Mouse (Mus musculus) MN1 (cell line): Measurements from ENCODE around the gene Jade1.

Experiments used
- DNase-seq: peaks from one replicate; pipeline ENCODE4 v3.0.0-alpha.2; 2016; ENCODE audit warnings: low spot score

Gene Jade1

DNA sequence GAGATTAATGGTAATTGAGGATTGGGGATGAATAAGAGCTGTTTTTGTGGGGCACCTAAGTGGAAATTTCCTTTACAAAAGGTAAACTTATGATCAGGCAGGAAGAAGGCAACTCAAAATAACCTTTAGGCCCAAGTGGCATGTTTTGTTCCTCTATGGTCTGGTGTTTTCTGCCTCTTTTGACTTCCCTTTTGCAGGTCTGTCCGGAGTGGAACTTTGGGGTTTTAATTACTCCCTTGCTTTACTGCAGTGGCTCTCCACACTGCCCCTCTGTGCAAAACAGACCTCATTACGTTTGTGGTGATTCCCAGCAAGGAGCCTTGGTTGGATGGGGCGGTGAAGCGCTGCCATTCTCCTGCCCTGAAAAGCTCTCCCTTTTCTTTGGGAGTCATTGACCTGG lies 24.3 kb downstream of the Jade1 start:
- DNase-seq = no peak

DNA sequence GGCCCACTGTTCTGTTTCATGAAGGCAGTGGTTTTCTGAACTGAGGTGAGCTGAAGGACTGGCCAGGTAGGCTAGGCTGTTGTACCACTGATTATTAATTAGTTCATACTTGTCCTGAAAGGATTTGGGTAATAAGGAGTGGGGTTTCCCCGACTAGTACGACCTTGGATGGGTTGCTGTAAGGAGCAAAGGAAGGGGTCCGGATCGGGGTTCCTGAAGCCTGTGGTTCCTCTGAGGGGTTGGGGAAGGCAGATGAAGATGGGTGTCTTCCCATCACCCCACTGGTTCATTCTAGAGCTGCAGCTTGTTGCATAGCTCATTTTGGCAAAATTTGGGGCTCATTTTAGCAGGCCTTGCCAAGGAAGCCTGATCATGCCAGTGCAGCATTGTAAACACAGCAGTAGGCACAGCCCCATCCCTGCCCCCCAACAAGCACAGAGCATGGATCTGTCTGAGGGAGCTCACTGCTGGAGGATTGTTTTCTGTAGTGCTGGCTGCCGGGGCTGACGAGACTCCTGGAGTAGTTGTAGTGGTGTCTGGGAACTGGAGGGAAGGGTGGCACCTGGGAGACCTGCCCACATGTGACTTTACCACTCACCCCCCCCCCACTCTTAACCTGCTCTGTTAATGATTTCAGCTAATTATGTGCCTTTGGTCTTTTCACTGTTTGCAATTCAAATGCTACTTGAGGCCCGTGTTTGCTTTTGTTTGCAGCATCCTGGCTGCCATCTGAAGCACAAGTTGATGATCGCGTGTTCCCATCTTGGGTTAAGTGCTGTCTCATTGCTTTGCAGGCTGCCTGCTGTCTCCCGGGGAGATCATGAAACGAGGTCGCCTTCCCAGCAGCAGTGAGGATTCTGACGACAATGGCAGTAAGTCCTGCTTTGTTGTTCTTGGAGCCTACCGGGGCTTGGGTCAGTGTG lies 25.1 kb downstream of the Jade1 start:
- no peak for DNase-seq

DNA sequence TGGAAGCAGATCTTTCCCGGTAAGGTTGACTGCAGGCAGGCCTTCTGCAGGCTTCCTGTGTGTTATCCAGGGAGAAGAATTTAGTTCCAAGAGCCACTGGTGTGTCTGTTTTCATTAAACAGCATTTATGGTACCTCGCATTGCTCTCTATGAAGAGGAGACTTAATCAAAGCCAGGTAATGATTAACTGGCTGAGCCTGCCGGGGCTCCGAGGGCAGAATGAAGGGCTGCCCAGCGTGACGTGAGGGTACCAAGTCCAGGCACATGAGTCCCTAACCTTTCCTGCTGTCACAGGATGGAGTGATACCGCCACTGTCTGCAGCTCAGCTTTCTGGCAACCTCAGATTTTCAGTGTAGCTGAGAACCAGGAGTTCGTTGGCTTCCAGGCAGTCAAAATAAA lies 25.9 kb downstream of the Jade1 start:
- DNase-seq = no peak

DNA sequence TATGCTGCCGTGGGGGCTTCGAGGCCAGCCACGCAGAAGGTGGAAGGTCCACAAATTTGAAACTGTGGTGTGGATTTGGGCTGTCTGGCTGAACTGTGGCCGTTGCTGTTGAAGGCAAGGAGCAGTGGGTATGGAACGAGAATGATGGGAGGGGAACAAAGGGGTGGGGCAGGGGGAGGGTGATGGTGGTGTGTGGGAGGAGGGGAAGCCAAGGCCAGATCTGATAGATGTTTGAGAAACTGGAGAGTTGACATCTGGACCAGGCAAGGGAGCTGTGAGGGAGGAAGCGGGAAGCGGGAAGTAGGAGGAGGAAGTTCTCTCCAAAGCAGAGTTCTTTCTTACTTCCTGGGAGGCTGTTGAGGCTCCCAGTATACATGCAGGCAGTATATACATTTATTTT lies 26.7 kb downstream of the Jade1 start:
- no peak for DNase-seq

DNA sequence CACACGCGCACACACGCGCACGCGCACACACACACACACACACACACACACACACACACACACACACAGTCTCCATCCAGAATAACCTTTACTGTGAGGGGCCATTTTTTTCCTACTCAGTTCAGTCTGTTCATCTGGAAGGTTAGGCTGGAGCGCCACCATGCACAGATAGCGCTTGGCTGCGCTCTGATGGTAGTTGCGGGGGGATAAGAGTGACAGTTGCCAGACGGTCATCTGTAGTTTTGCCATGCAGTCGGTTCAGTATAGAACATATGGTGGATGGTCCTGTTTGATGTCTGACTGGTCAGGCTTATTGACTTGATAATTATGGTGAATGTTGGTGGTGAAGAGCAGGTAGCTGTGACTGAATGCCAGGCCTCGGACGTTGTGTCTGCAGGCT lies 27.6 kb downstream of the Jade1 start:
- DNase-seq = no peak

DNA sequence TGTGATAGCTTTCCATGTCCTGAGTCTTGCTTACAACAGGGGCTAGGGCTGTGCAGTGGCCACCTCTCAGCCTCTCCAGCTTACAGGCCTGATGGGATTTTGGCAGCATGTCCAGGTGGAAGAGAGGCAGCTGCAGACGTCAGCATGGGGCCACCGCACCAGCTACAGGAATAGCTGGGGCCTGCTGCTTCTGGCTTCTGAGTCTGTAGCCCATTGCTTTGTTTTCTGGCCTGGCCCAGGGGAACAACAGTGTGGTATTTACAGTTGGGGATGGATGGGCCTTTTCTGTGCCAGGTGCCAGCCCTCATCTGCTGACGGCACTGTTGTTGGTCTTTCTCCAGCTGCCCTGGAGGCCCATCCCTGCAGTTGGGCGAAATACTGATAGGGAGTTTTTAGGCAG lies 28.1 kb downstream of the Jade1 start:
- peak; percentile 74 for DNase-seq

DNA sequence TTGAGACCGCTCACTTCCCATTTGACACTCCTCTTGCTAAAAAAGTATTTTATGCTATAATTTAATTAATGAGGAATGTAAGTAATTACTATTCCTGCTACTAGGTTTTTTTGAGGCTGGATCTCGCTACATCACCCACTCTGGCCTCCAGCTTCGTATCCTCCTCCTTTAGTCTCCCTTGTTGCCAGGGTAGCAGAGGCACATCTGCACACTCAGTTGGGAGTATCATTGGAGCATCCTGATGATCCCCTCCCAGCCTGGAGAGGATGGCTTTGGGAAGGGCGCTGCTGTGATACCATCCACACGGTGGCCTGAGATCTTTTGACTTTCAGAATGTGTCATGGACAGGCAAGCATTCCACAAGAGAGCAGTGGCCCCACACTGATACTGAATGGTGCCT lies 30.0 kb downstream of the Jade1 start:
- no peak for DNase-seq

DNA sequence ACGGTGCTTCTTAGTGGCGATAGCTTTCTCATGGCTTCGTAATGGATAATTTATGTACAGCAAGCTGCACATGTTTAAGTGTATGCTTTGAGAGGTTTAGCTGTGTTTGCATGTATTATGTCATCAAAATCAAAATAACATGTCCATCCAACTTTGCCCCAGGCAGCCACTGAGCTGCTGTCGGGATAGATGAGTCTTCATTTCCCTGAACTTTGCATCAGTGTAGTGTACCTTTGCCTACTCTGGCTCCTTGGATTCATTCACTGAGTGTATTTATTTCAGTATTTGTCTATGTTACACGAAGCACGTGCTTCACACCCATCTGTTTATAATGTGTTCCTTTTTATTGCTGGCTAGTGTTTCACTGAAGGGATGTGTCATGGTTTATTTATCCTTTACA lies 30.8 kb downstream of the Jade1 start:
- DNase-seq = no peak

DNA sequence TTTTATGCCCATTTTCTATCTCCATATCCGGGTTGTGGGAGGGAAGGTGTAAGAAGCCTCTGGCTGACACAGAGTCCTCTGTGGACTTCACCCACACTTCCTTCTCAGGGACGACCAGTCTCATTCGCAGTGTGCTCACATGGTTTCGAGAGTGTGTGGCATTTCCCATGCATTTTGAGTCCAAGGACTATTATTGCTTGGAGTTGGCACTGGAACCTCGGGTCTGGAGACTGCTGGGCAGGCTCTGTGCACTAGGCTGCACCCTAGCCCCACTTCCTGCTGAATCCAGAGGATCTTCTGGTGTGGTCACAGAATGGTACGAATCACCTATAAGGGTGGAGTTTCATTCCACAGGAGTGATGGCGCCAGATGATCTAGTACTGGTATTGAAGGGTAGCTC lies 31.4 kb downstream of the Jade1 start:
- no peak for DNase-seq

DNA sequence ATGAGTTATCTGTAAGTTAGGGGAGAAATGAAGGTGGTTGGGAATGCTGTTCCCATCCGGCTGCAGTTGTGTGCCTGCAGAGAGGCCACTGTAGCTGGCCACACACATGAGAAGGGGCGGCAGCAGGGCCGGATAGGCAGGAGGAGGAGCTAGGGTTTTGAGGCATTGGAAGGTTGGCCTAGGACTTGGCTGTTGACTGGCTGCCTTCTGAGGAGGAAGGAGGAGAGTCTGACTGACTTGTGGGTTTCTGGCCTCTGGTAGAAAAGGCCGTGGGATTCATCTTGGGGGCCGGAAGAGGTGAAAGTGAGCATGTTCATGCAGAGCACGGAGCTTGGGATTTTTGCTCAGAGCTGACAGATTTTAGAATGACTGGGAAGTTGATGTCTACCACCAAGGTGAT lies 32.1 kb downstream of the Jade1 start:
- no peak for DNase-seq

DNA sequence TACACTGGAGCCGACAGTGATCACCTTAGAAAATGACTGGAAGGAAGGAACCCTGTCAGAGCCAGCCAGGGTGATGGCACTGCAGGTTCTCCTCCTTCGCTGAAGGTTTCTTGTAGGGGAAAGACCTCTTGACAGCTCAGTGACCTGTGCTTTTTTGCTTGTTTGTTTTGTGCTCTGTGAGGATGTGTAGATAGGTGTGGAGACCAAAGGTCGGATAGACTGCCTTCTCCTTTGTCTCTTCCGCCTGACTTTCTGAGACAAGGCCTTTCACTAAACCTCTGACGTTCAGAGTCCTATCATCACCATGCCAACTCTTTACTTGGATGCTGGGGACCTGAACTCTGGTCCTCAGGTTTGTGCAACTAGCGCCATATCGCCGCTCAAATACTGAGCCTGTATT lies 33.0 kb downstream of the Jade1 start:
- DNase-seq = no peak

DNA sequence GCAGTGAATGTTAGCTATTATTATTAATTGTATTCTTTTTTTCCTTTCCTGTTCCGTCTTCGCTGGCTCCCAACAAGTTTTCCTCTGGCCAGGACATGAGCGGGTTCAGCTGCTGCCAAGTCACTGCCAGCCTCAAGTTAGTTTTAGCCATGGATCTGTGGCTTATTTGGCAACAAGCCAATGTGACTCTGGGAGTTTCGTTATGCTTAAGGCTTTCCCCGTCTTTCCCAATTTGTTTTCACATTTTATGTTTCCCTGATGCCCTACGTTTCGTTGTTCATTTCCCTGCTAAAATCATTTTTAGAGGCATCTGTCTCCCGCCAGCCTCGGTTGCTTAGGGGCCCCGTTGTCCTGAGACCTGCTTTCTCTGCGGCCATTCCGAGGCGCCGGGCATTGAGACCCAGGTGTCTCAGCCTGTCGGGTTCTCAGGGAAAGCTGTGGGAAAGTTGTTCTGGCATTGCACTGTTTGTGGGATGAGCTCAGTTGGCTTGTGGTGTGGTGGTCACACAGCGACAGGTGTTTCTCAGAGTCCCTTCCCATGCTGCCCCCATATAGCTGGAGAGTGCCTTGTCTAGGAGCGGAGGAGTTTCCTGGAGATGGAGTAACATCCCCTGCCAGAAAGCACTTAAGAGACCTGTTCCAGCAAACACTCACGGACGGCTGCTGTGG lies 33.8 kb downstream of the Jade1 start:
- peak; percentile 50 for DNase-seq

DNA sequence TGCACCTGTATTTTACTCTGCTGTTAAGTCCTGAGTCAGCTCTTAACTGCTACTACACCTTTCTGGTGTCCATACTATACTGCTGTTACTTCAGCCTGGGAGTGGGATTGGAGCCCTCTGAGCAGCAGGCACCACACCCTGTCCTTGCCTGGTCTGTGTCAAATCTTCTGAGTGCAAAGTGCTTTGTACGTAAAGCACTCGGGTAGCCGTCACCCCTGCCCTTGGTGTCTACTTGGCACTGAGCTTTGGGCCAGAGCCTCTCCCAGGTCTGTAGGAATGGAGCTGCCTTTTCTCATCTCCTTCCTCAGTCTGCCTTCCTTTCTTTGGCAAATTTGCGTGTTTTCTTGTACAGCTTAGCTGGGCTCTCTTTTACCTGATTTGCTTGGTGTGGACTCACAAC lies 34.5 kb downstream of the Jade1 start:
- DNase-seq = no peak

DNA sequence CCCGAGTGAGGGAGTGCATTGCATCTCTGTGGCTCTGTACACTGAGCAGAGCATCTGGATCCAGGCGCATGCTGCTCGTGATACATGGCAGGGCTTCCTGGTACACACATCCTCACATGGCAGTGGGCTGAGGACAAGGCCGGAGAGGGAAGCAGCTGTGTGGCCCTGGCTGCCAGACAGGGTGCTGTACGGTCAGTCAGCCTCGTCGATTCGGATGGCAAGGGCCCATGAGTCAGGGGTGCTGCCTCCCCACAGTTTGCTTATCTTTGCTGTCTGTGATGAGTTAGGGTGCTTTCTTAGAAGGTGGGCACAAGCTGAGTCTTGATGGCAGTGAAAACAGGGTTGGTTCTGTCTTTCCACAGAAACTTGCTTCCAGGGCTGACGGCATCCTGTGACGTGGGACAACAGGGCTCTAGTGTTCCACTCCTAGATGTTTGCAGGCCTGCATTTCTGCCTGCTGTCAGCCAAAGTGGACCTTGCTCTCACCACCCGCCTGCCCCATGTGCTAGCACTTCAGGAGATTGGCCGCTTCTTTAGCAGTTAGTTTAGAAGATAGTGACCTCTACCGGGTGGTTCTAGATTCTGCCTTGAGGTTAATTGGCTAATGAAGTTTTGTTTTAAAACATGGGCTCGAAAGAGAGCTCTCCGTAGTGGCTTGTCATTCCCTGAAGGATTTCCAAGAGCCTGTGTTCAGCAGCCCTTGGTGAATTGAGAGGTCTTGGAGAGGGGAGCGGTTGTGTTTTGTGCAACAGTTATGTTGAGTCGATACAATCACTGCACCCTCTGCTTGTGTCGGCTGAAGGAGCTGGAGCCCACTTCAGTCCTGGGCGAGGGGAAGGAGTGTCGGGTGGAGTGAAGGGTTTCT lies 35.4 kb downstream of the Jade1 start:
- peak; percentile 60 for DNase-seq

DNA sequence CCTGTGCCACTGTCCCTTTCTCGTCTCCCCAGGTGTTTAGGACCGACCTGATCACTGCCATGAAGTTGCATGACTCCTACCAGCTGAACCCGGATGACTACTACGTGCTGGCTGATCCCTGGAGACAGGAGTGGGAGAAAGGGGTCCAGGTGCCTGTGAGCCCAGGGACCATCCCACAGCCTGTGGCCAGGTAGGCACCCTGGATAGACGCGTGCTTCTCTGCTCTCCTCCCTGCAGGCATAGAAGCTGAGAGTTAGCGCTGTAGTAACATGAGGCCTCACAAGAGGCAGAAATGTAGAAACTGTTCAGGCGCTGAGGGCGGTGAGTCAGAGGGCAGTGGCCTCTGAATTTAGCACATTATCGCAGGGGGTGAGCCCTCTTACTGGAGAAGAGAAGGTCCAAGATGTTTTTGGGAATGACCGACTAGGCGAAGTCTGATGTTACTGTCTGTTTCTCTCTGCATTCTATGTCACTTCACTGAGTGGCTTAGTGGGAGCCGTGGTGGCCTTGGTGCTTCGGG lies 36.2 kb downstream of the Jade1 start:
- DNase-seq = no peak

DNA sequence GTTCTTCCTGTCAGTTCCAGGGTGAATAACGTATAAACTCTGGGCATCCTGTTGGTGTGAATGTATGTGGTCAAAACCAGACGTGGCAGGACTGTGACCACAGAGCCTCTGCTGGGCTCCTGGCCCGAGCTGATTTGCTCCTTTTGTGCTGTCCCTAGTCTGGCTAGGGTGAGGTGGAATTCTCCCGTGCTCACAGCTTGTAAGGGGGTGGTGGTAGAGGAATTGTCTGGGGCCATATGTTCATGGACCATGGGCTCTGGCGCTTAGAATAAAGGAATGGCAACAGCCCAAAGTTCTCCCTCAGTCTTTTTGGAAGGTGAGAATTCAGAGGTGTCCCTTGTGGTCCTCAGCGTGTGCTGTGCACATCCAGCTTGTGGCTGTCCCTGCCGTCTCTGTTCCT lies 37.3 kb downstream of the Jade1 start:
- DNase-seq = no peak

DNA sequence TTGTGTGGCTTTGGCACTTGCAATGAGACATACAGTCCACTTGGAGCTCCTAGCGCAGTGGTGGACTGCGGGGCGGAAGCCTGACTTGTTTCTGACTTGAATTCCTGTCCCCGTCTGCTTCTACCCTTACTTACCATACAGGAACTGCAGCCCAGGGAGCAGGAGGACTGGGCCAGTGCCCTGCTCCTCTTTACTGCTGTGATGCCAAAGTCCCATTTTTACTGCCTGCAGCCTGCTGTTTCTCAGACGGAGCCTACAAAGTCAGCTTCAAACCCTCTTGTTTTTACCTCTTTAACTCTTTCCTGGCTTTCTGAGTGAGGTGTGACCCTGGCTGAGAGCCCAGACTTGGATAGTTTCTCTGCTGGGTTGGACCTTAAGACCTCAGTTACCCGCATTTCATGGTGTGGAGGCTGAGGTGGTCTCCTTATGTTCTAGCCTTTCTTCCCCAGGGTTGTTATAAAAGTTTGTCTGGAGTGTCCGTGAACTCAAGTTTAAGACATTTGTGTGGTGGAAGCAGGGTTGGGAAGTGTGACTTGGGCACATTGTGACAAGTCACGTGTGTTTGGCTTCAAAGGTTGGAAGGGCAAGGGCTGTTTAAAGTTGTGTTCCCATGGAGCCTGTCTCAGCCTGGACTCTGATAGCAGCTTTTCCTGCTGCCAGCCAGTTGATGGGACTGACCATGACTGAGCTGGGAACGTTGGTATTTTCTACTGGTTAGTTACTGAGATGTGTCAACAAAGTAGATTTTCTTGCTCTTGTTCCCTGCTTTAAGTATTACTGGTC lies 38.8 kb downstream of the Jade1 start:
- no peak for DNase-seq

DNA sequence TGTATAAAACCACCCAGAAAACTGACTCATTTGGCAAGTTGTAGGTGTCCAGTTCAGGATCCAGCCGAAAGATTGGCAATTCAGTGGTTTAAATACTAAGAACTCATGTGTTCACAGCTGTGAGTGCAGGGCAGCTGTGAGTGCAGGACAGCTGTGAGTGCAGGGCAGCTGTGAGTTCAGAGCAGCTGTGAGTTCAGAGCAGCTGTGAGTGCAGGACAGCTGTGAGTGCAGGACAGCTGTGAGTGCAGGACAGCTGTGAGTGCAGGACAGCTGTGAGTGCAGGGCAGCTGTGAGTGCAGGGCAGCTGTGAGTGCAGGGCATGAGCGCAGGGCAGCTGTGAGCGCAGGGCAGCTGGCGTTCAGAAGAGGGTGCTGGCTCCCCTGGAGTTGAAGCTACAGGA lies 39.5 kb downstream of the Jade1 start:
- DNase-seq = no peak

DNA sequence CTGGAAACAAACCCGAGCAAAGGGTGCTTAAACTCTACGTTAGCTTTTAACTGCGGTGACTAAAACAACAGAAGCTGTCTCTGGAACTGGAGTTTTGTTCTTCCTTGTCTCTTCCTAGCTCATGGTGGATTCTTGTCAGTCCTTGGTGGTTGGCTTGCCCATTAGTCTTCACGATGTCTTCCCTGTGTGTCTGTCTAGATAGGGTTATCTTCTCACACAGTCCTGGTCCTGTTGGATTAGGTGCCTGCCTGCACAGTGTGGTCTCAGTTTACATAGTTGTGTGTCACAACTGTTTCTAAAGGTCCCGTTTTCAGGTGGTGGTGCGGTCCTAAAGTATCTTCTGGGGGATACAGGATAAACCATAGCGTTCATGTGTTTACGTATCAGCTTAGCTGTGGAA lies 41.5 kb downstream of the Jade1 start:
- DNase-seq = no peak

DNA sequence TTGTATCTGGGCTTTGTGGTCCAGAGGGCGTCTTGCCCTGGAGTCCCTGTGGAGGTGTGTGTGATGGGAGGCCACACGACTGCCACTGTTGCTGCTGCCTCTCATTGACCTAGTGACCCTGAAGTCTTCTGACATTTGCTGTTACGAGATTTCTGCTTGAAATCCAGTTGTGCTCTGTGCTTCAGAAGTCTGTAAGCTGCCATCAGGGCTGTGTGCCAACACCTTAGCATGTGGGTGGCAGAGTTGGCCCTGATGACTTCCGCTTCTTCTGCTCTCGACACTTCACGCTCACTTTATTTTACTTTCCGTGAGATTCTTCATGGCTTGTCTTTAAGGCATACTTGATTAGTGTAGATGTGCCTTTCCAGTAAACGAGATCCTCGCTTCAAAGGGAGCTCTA lies 42.9 kb downstream of the Jade1 start:
- no peak for DNase-seq

DNA sequence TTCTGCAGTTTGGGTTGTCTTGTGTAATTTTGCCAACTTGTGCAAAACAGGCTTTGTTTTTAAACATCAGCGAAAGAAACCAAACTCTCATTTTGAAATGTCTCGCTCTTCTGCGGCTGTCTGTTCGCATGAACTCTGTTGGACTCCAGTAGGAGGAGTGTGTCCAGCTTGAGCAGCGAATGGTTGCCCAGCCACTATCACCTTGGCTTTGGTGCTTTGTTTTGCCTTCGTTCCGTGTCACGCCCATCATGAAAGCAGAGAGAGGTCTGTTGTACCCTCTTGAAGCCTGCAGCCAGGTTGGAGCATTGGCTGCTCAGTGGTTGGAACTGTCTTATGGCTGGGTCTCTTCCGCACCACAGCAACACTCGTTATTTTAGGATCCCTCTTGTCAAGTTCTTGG lies 43.7 kb downstream of the Jade1 start:
- no peak for DNase-seq
